Mouse (Mus musculus) stomach, embryonic 15.5 days (tissue): ENCODE data around the gene Anxa5. TPM values are rescaled to one million over a fixed set of nuclear protein-coding genes. Genes with fewer than 3 reads are reported as not detected.

Source experiments
- ATAC-seq: fragments of 200-750 bp; cut with Nextera tagmentation; 2 replicates; pipeline ENCODE4 v1.8.0; 2017; ENCODE audit warnings: low read depth, moderate number of reproducible peaks, moderate TSS enrichment; ENCODE audit not compliant: insufficient read depth, low FRiP score
- H3K27ac ChIP-seq: fragments of 300-500 bp; sonication (generic); 2 replicates; pipeline ENCODE4 v1.5.1; 2015; ENCODE audit warnings: mild to moderate bottlenecking, inconsistent platforms
- H3K27me3 ChIP-seq: fragments of 300-500 bp; sonication (generic); replicated peaks from 2 replicates; pipeline ENCODE4 v1.6.1; 2015; ENCODE audit warnings: inconsistent platforms
- H3K36me3 ChIP-seq: fragments of 300-500 bp; sonication (generic); 2 replicates; pipeline ENCODE4 v1.6.1; 2015; ENCODE audit warnings: inconsistent platforms
- H3K4me1 ChIP-seq: fragments of 300-500 bp; sonication (generic); 2 replicates; pipeline ENCODE4 v1.6.1; 2015; ENCODE audit warnings: inconsistent platforms
- H3K4me2 ChIP-seq: fragments of 300-500 bp; sonication (generic); 2 replicates; pipeline ENCODE4 v1.6.1; 2015; ENCODE audit warnings: mild to moderate bottlenecking, inconsistent platforms
- H3K4me3 ChIP-seq: fragments of 300-500 bp; sonication (generic); replicated peaks from 2 replicates; pipeline ENCODE4 v1.5.1; 2015; ENCODE audit warnings: inconsistent platforms
- H3K9ac ChIP-seq: fragments of 300-500 bp; sonication (generic); 2 replicates; pipeline ENCODE4 v1.6.1; 2015; ENCODE audit warnings: inconsistent platforms
- H3K9me3 ChIP-seq: fragments of 300-500 bp; sonication (generic); 2 replicates; pipeline ENCODE4 v1.6.1; 2016; ENCODE audit warnings: inconsistent platforms
- WGBS: fragments of 180-500 bp; shearing (Covaris S2); methylation state at CpG from one replicate; pipeline ENCODE4 v1.1.7; 2015; 5-methylcytosine and 5-hydroxymethylcytosine counted together
- polyA plus RNA-seq: library from polyadenylated mRNA; unstranded; fragments of >200 nt; fragmentation: Nextera tagmentation; extraction: Ambion mirVana; gene quantifications from 2 replicates; pipeline ENCODE4 v1.2.1, GENCODE M21; 2015

The Anxa5 gene
- polyA plus RNA-seq, 1 experiment from 2014 or later: 311 TPM

DNA sequence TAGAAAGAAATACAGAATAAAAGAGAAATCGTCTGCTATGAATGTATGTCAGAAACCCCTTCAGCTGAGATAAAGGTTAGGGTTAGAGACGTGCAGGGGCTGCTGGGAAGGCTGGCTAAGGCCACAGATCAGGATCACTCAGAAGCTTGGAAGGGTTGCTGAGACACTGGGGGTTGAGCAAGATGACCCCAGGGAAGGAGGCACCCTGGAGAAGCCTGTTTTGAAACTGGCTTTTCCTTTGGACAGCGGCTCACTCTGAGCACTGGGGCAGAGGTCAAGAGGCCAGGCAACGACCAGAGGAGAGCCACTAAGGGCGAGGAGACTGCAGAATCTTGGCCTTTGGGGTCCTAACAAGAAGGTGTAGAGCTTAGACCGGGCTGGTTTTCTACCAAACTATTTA is 10.5 kb upstream of the Anxa5 start:
- Histone ChIP-seq H3K27ac (no peak overlapping the region), H3K4me3 (no peak overlapping the region), H3K36me3 (no peaks in the 10 kb centered on the region), H3K9me3 (no peaks in the 10 kb centered on the region), H3K4me1 (peaks cover 14% of the 10 kb centered on the region; the same call in 1 of the 2 replicates), H3K4me2 (no peak overlapping the region), H3K27me3 (no peaks in the 10 kb centered on the region), H3K9ac (no peak overlapping the region)
- 41% methylated on average over 6 of the region's 6 CpGs for WGBS
- ATAC-seq: no peak

DNA sequence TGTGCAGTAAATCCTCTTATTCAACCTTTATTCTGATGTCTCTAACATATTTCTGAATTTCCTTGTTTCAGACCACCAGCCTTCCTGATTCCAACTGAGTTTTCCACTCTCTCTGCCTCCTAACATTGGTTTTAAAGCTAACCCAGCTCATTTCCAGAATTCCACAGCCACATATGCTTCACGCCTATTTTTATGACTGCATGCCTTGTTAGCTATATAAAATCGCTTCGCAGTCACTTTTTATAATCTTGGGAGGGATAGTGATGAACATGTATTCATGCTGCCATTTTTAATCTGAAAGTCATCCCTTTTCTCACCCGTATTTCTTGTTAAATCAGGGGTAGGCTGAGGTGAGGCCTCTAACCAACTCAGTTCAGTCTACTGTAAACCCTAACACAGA is 8.6 kb upstream of the Anxa5 start:
- no peaks in the 10 kb centered on the region for H3K27me3 ChIP-seq
- no peak overlapping the region for H3K4me2 ChIP-seq
- no peak overlapping the region for H3K4me3 ChIP-seq
- WGBS: 89% methylated on average over 4 of the region's 4 CpGs
- H3K36me3 ChIP-seq: no peaks in the 10 kb centered on the region
- no peak overlapping the region for H3K9ac ChIP-seq
- no peak for ATAC-seq
- H3K4me1 ChIP-seq: peaks cover 14% of the 10 kb centered on the region; the same call in 1 of the 2 replicates
- no peaks in the 10 kb centered on the region for H3K9me3 ChIP-seq
- H3K27ac ChIP-seq: no peak overlapping the region

DNA sequence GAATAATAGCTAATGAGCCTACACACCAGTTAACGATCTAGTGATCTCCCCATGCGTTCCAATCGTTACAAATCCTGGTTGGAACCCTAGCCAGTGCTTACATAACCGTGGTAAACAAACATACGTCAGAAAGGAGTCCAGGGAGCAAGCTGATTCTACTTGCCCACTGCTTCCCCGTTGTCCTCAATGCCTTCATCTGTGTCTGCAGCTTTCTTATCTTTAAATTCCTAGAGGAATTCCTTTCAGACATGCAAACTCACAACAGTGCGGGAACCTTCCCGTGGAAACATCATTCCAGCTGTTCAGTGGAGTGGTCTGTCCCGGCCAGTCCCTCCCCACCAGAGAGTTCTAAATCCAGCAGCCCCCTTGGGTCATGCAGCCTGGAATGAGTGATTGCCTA is 7.2 kb upstream of the Anxa5 start:
- Histone ChIP-seq H3K4me1 (peaks cover 14% of the 10 kb centered on the region; the same call in 1 of the 2 replicates), H3K27me3 (no peaks in the 10 kb centered on the region), H3K9ac (no peak overlapping the region), H3K9me3 (no peaks in the 10 kb centered on the region), H3K4me2 (peak overlapping the region; percentile 19; the same call in 1 of the 2 replicates), H3K27ac (peak overlapping the region; percentile 40; the same call in 1 of the 2 replicates), H3K36me3 (no peaks in the 10 kb centered on the region), H3K4me3 (no peak overlapping the region)
- 15% methylated on average over 9 of the region's 9 CpGs for WGBS
- peak; percentile 59 for ATAC-seq

DNA sequence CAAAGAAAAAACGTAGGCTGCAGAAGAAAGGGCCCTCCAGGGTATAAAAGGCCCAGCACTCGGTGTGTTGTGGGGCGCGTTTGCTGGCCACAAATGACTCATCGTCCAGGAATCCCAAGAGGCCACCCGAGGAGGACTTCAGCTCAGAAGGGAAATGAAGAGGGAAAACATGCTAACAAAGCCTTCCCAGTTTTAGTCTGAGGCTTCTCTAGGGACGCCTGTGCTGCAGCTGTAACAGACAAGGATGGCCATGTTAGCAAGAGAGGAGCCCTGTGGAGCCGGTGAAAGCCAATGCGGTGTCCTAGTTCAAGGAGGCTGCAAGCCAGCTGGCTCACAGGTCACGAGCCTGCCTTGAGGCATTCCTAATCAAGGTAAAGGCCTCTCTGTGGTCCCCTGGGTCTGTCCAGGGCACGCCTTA is 6.1 kb upstream of the Anxa5 start:
- H3K36me3 ChIP-seq: no peaks in the 10 kb centered on the region
- peak; percentile 69 for ATAC-seq
- no peaks in the 10 kb centered on the region for H3K9me3 ChIP-seq
- peaks cover 14% of the 10 kb centered on the region; the same call in 1 of the 2 replicates for H3K4me1 ChIP-seq
- peak overlapping the region; percentile 8; the same call in 1 of the 2 replicates for H3K4me2 ChIP-seq
- no peak overlapping the region for H3K9ac ChIP-seq
- H3K27ac ChIP-seq: peak overlapping the region; percentile 67
- 15% methylated on average over 11 of the region's 11 CpGs for WGBS
- no peak overlapping the region for H3K4me3 ChIP-seq
- H3K27me3 ChIP-seq: no peaks in the 10 kb centered on the region

DNA sequence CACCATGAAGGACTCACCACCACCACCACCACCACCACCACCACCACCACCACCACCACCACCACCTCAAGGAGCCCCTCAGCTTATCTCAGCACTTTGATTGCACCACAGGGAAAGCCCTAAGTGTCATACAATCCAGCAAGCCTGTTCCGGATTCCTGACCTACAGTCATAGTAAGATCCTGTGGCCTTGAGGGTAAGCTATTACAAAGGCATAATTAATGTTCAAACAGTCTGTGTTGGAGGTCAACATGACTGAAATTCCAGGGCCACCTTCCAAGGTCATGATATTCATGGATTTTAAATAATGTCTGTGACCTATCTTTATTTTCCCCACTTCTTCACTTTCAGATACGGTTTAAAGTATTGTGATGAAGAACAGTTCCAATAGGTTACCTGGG is 4.8 kb upstream of the Anxa5 start:
- no peaks in the 10 kb centered on the region for H3K27me3 ChIP-seq
- H3K4me3 ChIP-seq: no peak overlapping the region
- WGBS: 71% methylated on average over 2 of the region's 2 CpGs
- no peak for ATAC-seq
- peaks cover 18% of the 10 kb centered on the region; the same call in 1 of the 2 replicates for H3K4me1 ChIP-seq
- H3K27ac ChIP-seq: no peak overlapping the region
- no peak overlapping the region for H3K4me2 ChIP-seq
- no peaks in the 10 kb centered on the region for H3K36me3 ChIP-seq
- no peak overlapping the region for H3K9ac ChIP-seq
- no peaks in the 10 kb centered on the region for H3K9me3 ChIP-seq

DNA sequence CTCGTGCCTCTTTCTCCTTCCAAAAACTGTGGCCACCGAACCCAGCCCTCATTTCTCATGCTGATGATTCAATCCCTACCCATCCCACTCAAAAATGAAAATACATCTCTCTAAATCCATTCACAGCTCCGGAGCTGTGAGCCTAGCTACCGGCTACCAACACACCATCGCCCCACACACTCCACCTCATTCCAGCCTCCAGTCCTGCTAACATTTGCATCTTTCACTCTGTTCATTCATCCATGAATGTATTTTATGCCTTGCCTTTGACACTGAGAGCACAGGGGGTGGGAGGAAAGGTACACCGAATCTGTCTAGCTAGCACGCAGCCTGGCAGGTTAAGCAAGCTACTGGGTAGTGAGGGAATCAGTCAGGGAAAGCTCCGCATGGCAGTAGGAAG is 3.1 kb upstream of the Anxa5 start:
- Histone ChIP-seq H3K9me3 (no peaks in the 10 kb centered on the region), H3K4me3 (no peak overlapping the region), H3K9ac (no peak overlapping the region), H3K27ac (no peak overlapping the region), H3K36me3 (no peaks in the 10 kb centered on the region), H3K4me2 (no peak overlapping the region), H3K27me3 (no peaks in the 10 kb centered on the region), H3K4me1 (peaks cover 18% of the 10 kb centered on the region; the same call in 1 of the 2 replicates)
- WGBS: 90% methylated on average over 8 of the region's 8 CpGs
- no peak for ATAC-seq

DNA sequence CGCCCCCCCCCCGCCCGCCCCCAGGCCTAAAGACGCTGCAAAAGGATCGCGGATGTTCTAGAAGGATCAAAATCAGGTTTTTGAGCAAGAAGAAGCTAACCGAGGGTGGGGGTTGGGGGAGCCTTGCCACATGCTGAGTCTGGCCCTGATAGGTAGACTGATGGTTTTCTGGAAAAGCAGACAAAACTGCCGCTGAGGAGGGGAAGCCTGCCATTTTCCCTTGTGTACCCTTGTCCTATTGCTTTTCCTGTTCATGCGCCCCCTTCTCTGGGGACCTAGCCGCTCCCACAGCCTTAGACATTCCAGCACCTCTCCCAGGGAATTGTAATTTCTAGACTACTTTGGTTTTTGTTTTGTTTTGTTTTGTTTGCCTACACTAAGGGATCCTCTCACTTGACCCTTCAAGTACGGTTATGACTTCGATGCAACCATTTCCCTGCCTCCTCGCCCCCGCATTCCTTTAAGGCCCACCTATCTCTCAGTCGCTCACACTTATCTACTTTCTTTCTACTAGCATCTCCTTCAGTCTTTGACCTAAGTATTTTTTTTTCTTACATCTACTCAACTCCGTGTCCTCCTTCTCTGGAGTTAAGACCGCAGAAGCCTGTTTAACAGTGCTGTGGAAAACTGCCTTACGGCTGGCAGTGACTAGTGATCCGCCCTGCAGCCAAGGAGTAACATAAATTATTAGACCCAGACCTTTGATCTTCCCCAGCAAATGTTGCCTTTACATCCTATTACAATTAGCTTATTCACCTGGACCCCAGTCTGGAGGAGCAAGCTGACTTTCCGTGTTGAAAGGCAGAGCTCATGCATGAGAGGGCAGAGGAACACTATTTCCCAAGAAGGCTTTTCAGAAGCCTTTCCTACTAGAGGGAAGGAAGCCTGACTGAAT is 814 bp upstream of the Anxa5 start:
- H3K4me3 ChIP-seq: peak overlapping the region; percentile 83
- H3K9ac ChIP-seq: peak overlapping the region; percentile 53
- peak overlapping the region; percentile 84 for H3K4me2 ChIP-seq
- no peaks in the 10 kb centered on the region for H3K27me3 ChIP-seq
- no peak for ATAC-seq
- H3K36me3 ChIP-seq: no peaks in the 10 kb centered on the region
- peaks cover 4% of the 10 kb centered on the region; the same call in 1 of the 2 replicates for H3K4me1 ChIP-seq
- H3K9me3 ChIP-seq: no peaks in the 10 kb centered on the region
- WGBS: 24% methylated on average over 20 of the region's 20 CpGs
- peak overlapping the region; percentile 92 for H3K27ac ChIP-seq

DNA sequence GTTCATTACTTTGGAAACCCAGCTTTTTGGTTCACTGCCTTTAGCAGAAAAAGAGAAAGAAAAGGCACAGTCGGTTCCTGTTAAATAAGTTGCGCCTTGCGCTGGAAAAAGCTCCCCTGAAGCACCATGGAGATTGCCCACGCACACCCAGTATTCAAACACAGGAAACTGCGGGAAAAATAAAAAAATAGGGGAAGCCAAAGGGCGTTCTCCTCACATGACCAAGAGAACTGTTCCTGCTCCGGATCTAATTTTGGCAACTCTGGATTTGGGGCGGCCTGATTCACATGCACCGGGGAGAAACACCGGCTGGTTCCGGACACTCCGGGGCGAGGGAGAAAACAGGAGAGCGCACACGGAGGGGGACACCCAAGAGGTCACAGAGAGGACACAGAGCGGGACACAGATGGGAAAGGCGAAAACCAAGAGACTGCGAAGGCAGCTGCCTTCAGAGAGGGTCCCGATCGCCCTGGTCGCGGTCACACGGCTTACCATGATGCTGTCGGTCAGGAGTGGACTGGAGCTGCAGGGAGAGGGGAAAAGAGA is 683 bp downstream of the Anxa5 start:
- Histone ChIP-seq H3K4me3 (peak overlapping the region; percentile 83), H3K4me2 (peak overlapping the region; percentile 84), H3K9ac (peak overlapping the region; percentile 74), H3K4me1 (0 out of 2 replicates have a peak, but pooled peaks cover 4% of the 10 kb centered on the region), H3K27me3 (no peaks in the 10 kb centered on the region), H3K36me3 (no peaks in the 10 kb centered on the region), H3K27ac (peak overlapping the region; percentile 92), H3K9me3 (no peaks in the 10 kb centered on the region)
- under 1% methylated on average over 24 of the region's 24 CpGs for WGBS
- ATAC-seq: no peak

DNA sequence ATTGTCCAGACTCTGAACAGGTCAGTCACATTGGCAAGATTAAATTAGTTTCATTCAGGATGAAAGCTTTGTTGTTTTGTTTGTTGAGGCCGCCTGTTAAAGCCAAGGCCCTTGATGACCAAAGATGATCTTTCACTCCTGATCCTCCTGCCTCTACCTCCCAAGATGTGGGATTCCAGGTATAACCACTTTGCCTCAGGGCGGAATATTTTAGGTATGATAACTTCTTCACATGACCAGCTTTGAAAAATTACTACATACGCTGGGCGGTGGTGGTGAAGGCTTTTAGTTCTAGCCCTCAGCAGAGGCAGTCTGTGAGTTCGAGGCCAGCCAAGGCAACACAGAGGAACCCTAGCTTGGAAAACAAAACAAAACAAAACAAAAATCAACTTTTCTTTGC is 1.3 kb downstream of the Anxa5 start:
- H3K27me3 ChIP-seq: no peaks in the 10 kb centered on the region
- H3K4me3 ChIP-seq: peak overlapping the region; percentile 83
- H3K4me2 ChIP-seq: peak overlapping the region; percentile 84
- no peak for ATAC-seq
- H3K27ac ChIP-seq: peak overlapping the region; percentile 92; the same call in 1 of the 2 replicates
- no peak overlapping the region for H3K9ac ChIP-seq
- no peaks in the 10 kb centered on the region for H3K9me3 ChIP-seq
- no peaks in the 10 kb centered on the region for H3K36me3 ChIP-seq
- 0 out of 2 replicates have a peak, but pooled peaks cover 4% of the 10 kb centered on the region for H3K4me1 ChIP-seq
- 70% methylated on average over 5 of the region's 5 CpGs for WGBS

DNA sequence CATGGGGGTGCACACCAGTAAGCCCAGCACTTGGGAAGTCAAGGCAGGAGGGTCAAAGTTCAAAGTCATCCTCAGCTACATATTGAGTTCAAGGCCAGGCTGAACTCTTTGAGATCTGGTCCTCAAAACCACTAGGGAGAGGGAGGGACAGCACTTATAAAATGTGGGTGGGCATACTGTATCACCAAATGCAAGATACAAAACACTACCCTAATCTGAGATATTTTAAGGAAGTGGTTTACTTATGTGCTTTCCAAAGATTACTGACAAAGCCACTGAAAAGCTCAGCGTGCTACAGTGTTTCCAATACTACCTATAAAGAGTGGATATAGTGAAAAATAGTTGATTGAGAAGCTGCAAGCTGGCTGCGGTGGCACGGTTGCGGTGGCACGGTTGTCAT is 2.5 kb downstream of the Anxa5 start:
- Histone ChIP-seq H3K27me3 (no peaks in the 10 kb centered on the region), H3K27ac (no peak overlapping the region), H3K4me1 (0 out of 2 replicates have a peak, but pooled peaks cover 4% of the 10 kb centered on the region), H3K9ac (no peak overlapping the region), H3K4me3 (no peak overlapping the region), H3K36me3 (no peaks in the 10 kb centered on the region), H3K4me2 (no peak overlapping the region), H3K9me3 (no peaks in the 10 kb centered on the region)
- 90% methylated on average over 5 of the region's 5 CpGs for WGBS
- no peak for ATAC-seq

DNA sequence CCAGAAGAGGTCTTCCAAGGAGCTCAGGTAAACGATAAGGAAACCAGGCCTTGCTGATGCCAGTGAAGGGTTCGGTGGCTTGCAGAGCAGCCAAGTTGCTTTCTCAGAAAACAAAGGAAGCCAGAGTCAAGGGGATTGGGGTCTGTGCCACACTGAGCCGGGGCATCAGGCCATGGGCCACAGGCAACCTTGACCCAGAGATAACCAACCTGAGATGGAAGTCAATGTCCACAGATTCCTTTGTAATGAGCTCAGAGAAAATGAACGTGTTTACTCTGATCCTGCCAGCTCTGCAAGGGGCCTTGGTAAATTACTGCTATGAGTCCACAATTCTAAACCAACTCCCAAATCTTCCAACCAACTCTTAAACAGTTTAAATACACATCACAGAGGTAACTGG is 3.8 kb downstream of the Anxa5 start:
- H3K36me3 ChIP-seq: no peaks in the 10 kb centered on the region
- H3K9ac ChIP-seq: no peak overlapping the region
- H3K4me1 ChIP-seq: 0 out of 2 replicates have a peak, but pooled peaks cover 4% of the 10 kb centered on the region
- no peak for ATAC-seq
- no peak overlapping the region for H3K4me3 ChIP-seq
- no peaks in the 10 kb centered on the region for H3K27me3 ChIP-seq
- WGBS: 61% methylated on average over 4 of the region's 4 CpGs
- no peaks in the 10 kb centered on the region for H3K9me3 ChIP-seq
- no peak overlapping the region for H3K4me2 ChIP-seq
- no peak overlapping the region for H3K27ac ChIP-seq

DNA sequence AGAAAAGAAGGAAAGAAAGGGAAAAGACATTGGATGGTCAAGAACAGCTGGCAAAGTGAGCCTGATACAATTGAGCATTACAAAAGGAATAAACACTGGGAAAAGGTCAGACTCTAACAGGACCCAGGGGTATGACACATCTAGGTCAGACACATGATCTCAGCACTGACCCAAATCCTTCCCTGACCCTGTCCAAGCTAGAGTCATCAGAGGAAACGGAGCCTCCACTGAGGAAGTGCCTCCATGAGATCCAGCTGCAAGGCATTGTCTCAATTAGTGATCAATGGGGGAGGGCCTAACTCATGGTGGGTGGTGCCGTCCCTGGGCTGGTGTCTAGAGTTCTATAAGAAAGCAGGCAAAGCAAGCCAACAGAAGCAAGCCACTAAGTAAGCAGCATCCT is 6.8 kb downstream of the Anxa5 start:
- WGBS: 59% methylated on average over 2 of the region's 2 CpGs
- Histone ChIP-seq H3K4me3 (no peak overlapping the region), H3K9me3 (no peaks in the 10 kb centered on the region), H3K27ac (no peak overlapping the region), H3K36me3 (no peaks in the 10 kb centered on the region; the same call in 1 of the 2 replicates), H3K4me2 (no peak overlapping the region), H3K4me1 (no peaks in the 10 kb centered on the region), H3K9ac (no peak overlapping the region), H3K27me3 (no peaks in the 10 kb centered on the region)
- ATAC-seq: no peak
